Mouse (Mus musculus): Measurements from ENCODE around the gene Nanp. TPM values are rescaled to one million over a fixed set of nuclear protein-coding genes. Genes with fewer than 3 reads are reported as not detected.

Gene Nanp
- polyA plus RNA-seq, 1 experiment from 2014 or later = 31.0 TPM

GRCm38 (mm10) chr2:150991050-150991449 lies 48.1 kb downstream of the Nanp start:
- WGBS = 98% methylated on average over 4 of the region's 4 CpGs
- Histone ChIP-seq H3K4me2 (no peak overlapping the region), H3K36me3 (replicated peaks) (no peaks in the 10 kb centered on the region), H3K27ac (no peak overlapping the region), H3K4me1 (no peaks in the 10 kb centered on the region), H3K27me3 (replicated peaks) (no peaks in the 10 kb centered on the region), H3K9me3 (no peaks in the 10 kb centered on the region), H3K4me3 (no peak overlapping the region), H3K9ac (no peak overlapping the region)
- ATAC-seq (replicated peaks) = no peak

GRCm38 (mm10) chr2:150990506-150990905 lies 48.7 kb downstream of the Nanp start:
- Histone ChIP-seq H3K36me3 (replicated peaks) (no peaks in the 10 kb centered on the region), H3K9me3 (no peaks in the 10 kb centered on the region), H3K4me2 (no peak overlapping the region), H3K27me3 (replicated peaks) (no peaks in the 10 kb centered on the region), H3K27ac (no peak overlapping the region), H3K4me3 (no peak overlapping the region), H3K9ac (no peak overlapping the region), H3K4me1 (no peaks in the 10 kb centered on the region)
- WGBS = 91% methylated on average over 2 of the region's 2 CpGs
- no peak for ATAC-seq (replicated peaks)

GRCm38 (mm10) chr2:150985359-150985758 lies 53.8 kb downstream of the Nanp start:
- no peak overlapping the region for H3K4me3 ChIP-seq
- H3K27ac ChIP-seq = no peak overlapping the region
- H3K9me3 ChIP-seq = no peaks in the 10 kb centered on the region
- no peaks in the 10 kb centered on the region for H3K27me3 ChIP-seq (replicated peaks)
- no peak overlapping the region for H3K9ac ChIP-seq
- no peak overlapping the region for H3K4me2 ChIP-seq
- WGBS = 97% methylated on average over 2 of the region's 2 CpGs
- H3K4me1 ChIP-seq = no peaks in the 10 kb centered on the region
- ATAC-seq (replicated peaks) = no peak
- H3K36me3 ChIP-seq (replicated peaks) = no peaks in the 10 kb centered on the region

GRCm38 (mm10) chr2:150982051-150982450 lies 57.1 kb downstream of the Nanp start:
- Histone ChIP-seq H3K4me2 (no peak overlapping the region), H3K4me3 (no peak overlapping the region), H3K9ac (no peak overlapping the region), H3K9me3 (no peaks in the 10 kb centered on the region), H3K4me1 (no peaks in the 10 kb centered on the region), H3K27ac (no peak overlapping the region), H3K27me3 (replicated peaks) (no peaks in the 10 kb centered on the region), H3K36me3 (replicated peaks) (no peaks in the 10 kb centered on the region)
- ATAC-seq (replicated peaks) = no peak

GRCm38 (mm10) chr2:150981524-150981923 lies 57.7 kb downstream of the Nanp start:
- H3K4me2 ChIP-seq = no peak overlapping the region
- 92% methylated on average over 7 of the region's 7 CpGs for whole genome bisulfite sequencing

GRCm38 (mm10) chr2:150979861-150980620 lies 59.2 kb downstream of the Nanp start:
- no peak overlapping the region for H3K9ac ChIP-seq
- ATAC-seq (replicated peaks) = no peak
- no peak overlapping the region for H3K4me3 ChIP-seq
- H3K4me2 ChIP-seq = no peak overlapping the region
- H3K36me3 ChIP-seq (replicated peaks) = no peaks in the 10 kb centered on the region
- H3K9me3 ChIP-seq = no peaks in the 10 kb centered on the region
- 86% methylated on average over 14 of the region's 14 CpGs for WGBS
- H3K27ac ChIP-seq = no peak overlapping the region
- H3K27me3 ChIP-seq (replicated peaks) = no peaks in the 10 kb centered on the region
- no peaks in the 10 kb centered on the region for H3K4me1 ChIP-seq

More at GRCm38 (mm10) chr2:150981524-150981923, 57.7 kb downstream of the Nanp start:
- Histone ChIP-seq H3K4me1 (no peaks in the 10 kb centered on the region), H3K27ac (no peak overlapping the region), H3K27me3 (replicated peaks) (no peaks in the 10 kb centered on the region), H3K9ac (no peak overlapping the region), H3K36me3 (replicated peaks) (no peaks in the 10 kb centered on the region), H3K9me3 (no peaks in the 10 kb centered on the region), H3K4me3 (no peak overlapping the region)
- ATAC-seq (replicated peaks) = no peak

Other genes starting within 250 kb of the Nanp start
- gene Abhd12, start 134.7 kb downstream of the Nanp start, polyA plus RNA-seq (2015; fragmentation: Nextera tagmentation; extraction: Ambion mirVana) = 120 and 127 TPM in 2 replicates
- gene Gins1, start 134.0 kb downstream of the Nanp start, polyA plus RNA-seq (2015; fragmentation: Nextera tagmentation; extraction: Ambion mirVana) = 15.0 TPM in 2 replicates
- gene Ninl, start within 50 bp of the Nanp start, polyA plus RNA-seq (2015; fragmentation: Nextera tagmentation; extraction: Ambion mirVana) = 4.2 and 4.4 TPM in 2 replicates
- not detected in 2 replicates for gene Gm14151, start 53.0 kb upstream of the Nanp start, polyA plus RNA-seq (2015; fragmentation: Nextera tagmentation; extraction: Ambion mirVana)
- not detected in 2 replicates for gene Gm14147, start 58.8 kb upstream of the Nanp start, polyA plus RNA-seq (2015; fragmentation: Nextera tagmentation; extraction: Ambion mirVana)